Mouse (Mus musculus) cerebellum, adult 2 months (tissue): ENCODE data around the gene Bsg.

Experiments used
- CTCF ChIP-seq: fragments of 200-500 bp; IDR thresholded peaks from 2 replicates; pipeline ENCODE4 v1.5.1; 2011; ENCODE audit warnings: low read depth, mild to moderate bottlenecking, control low read depth, low read length, moderate library complexity, borderline replicate concordance; ENCODE audit not compliant: insufficient read depth
- POLR2A ChIP-seq: fragments of 200-500 bp; IDR thresholded peaks from 2 replicates; pipeline ENCODE4 v1.6.1; 2011; ENCODE audit warnings: low read length, control low read depth, borderline replicate concordance; ENCODE audit not compliant: insufficient read depth

DNA sequence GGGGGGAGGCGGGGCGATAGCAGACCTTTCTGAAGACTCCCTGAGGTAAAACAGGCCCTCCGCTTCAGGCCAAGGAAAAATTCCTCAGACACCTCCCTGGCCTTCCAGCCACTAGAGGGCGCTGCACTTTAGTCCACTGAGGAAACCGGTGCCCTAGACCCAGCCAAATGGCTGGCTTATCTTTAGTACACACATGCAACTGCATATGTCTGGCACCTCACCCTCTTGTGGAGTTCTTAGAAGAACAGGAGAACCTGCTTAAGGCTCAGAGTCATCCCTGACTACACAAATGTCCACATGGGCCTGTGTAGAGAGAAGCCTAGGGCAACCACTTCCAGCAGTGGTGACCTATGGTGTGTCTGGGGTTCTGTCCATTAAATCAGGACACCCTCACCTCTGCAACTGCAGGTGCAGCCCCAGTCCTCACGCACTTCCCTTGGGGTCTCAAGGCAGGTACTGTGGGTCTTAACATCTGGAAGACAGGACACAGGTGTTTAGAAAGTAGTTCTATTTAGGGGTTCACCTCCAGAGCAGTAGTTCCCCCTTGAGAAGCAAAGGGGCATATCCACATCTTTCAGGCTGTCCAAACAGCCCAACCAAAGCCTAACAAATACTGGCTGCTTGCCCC lies 8.3 kb downstream of the Bsg start:
- TF ChIP-seq POLR2A (no peak), CTCF (peak; percentile 79)
